Mouse (Mus musculus) intestine, postnatal 0 days (tissue): ENCODE measurements around the gene Papola. TPM values are rescaled to one million over a fixed set of nuclear protein-coding genes. Genes with fewer than 3 reads are reported as not detected.

Experiments used
- ATAC-seq: fragments of 200-750 bp; cut with Nextera tagmentation; 2 replicates; pipeline ENCODE4 v1.8.0; 2017; ENCODE audit warnings: mild to moderate bottlenecking, moderate TSS enrichment, moderate library complexity
- H3K27ac ChIP-seq: fragments of 300-500 bp; sonication (generic); 2 replicates; pipeline ENCODE4 v1.5.1; 2014; ENCODE audit warnings: mild to moderate bottlenecking, low read depth, low read length, moderate library complexity
- H3K27me3 ChIP-seq: fragments of 300-500 bp; sonication (generic); replicated peaks from 2 replicates; pipeline ENCODE4 v1.6.1; 2014; ENCODE audit warnings: low read length, mixed read lengths; ENCODE audit not compliant: control insufficient read depth, insufficient read depth
- H3K36me3 ChIP-seq: fragments of 300-500 bp; sonication (generic); 2 replicates; pipeline ENCODE4 v1.6.1; 2014; ENCODE audit warnings: mild to moderate bottlenecking, moderate library complexity; ENCODE audit not compliant: control insufficient read depth, insufficient read depth
- H3K4me1 ChIP-seq: fragments of 300-500 bp; sonication (generic); replicated peaks from 2 replicates; pipeline ENCODE4 v1.6.1; 2014; ENCODE audit warnings: antibody characterized with exemption, low read length, mixed read lengths; ENCODE audit not compliant: control insufficient read depth, insufficient read depth
- H3K4me2 ChIP-seq: fragments of 300-500 bp; sonication (generic); replicated peaks from 2 replicates; pipeline ENCODE4 v1.6.1; 2014; ENCODE audit warnings: low read depth, mild to moderate bottlenecking, moderate library complexity
- H3K4me3 ChIP-seq: fragments of 300-500 bp; sonication (generic); 2 replicates; pipeline ENCODE4 v1.5.1; 2014; ENCODE audit warnings: low read depth, low read length
- H3K9ac ChIP-seq: fragments of 300-500 bp; sonication (generic); 2 replicates; pipeline ENCODE4 v1.6.1; 2014; ENCODE audit warnings: mild to moderate bottlenecking, low read depth, low read length
- H3K9me3 ChIP-seq: fragments of 300-500 bp; sonication (generic); 2 replicates; pipeline ENCODE4 v1.6.1; 2016; ENCODE audit warnings: mixed run types; ENCODE audit not compliant: control insufficient read depth
- CTCF ChIP-seq: sonication (generic); IDR thresholded peaks from 2 replicates; pipeline ENCODE4 v1.5.1; 2016; ENCODE audit warnings: low read depth, mild to moderate bottlenecking, control low read depth, antibody characterized with exemption, moderate library complexity
- WGBS: fragments of 180-500 bp; shearing (Covaris S2); extraction: QIAGEN DNeasy Blood & Tissue Kit; methylation state at CpG from one replicate; pipeline ENCODE4 v1.1.7; 2014; 5-methylcytosine and 5-hydroxymethylcytosine counted together
- polyA plus RNA-seq: library from polyadenylated mRNA; unstranded; fragments of >200 nt; fragmentation: Nextera tagmentation; extraction: Ambion mirVana; gene quantifications from 2 replicates; pipeline ENCODE4 v1.2.1, GENCODE M21; 2015

The Papola gene
- polyA plus RNA-seq, 1 experiment from 2014 or later: 101 TPM

DNA sequence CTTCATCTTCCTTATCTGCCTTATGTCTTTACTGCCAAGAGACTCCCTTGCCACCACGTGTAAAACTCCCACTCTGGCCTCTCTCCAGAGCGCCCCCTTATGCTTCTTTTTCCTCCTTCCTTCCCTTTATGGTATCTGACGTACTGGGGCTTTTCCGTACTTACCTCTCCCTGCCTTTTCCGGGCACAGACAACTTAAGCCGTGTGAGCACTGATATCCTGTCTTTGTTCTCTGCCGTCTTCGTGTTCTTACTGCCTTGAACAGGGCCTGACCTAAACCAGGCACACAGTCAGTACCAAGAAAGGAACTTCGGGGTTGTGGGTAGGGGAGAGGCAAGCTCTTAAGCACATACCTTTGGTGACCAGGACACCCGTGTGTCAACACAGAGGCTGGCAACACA is 14.8 kb upstream of the Papola start:
- Histone ChIP-seq H3K4me3 (no peak overlapping the region), H3K27me3 (no peaks in the 10 kb centered on the region), H3K9ac (no peak overlapping the region), H3K4me1 (no peaks in the 10 kb centered on the region), H3K4me2 (no peak overlapping the region), H3K9me3 (no peaks in the 10 kb centered on the region), H3K27ac (no peak overlapping the region), H3K36me3 (no peaks in the 10 kb centered on the region)
- WGBS: 57% methylated on average over 10 of the region's 10 CpGs
- TF ChIP-seq CTCF: 0 out of 2 replicates have a peak, but pooled peaks have one; percentile 9
- no peak for ATAC-seq

DNA sequence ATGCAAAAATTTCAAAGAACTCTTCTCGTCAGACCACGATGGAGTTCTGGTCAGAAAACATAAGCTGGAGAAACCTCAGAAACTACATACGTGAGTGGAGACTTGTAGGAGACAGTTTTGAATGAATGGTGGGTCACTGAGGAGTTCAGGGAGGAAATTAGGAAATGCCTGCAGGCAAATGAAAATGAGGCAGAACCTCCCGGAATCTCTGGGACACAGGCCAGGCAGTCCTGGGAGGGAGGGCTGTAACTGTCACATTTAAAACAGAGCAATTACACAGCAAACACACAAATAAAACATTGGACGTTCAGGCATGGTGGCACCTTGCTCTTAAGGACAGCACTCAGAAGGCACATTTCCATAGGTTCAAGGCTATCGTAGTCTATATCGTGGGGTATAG is 9.6 kb upstream of the Papola start:
- Histone ChIP-seq H3K4me1 (no peaks in the 10 kb centered on the region), H3K9ac (no peak overlapping the region), H3K36me3 (no peaks in the 10 kb centered on the region), H3K27me3 (no peaks in the 10 kb centered on the region), H3K27ac (no peak overlapping the region), H3K9me3 (no peaks in the 10 kb centered on the region), H3K4me2 (no peak overlapping the region), H3K4me3 (no peak overlapping the region)
- ATAC-seq: no peak
- WGBS: 68% methylated on average over 7 of the region's 7 CpGs
- TF ChIP-seq CTCF: no peak

DNA sequence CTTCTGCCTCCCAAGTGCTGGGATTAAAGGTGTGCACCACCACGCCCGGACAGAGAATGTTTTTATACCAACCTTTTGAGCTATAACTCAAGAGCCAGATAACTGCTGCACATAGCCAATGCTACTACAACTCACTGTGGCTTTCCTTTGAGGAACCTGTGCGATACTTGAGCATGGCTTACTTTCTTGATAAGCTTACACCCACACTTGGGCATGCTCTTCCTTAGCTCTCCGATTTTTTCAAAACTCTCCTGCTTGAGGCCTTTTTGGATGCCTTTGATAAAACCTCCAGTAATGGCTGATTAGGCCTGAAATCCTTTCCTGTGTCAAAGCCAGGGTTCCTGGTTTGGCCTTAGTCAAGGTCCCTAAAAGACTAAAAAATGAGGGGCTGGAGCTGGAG is 6.8 kb upstream of the Papola start:
- WGBS: 91% methylated on average over 4 of the region's 4 CpGs
- Histone ChIP-seq H3K9me3 (no peaks in the 10 kb centered on the region), H3K36me3 (no peaks in the 10 kb centered on the region), H3K27ac (no peak overlapping the region), H3K27me3 (no peaks in the 10 kb centered on the region), H3K4me2 (no peak overlapping the region), H3K4me3 (no peak overlapping the region), H3K4me1 (no peaks in the 10 kb centered on the region), H3K9ac (no peak overlapping the region)
- ATAC-seq: no peak
- TF ChIP-seq CTCF: no peak

GRCm38 (mm10) chr12:105785000-105785774 is 693 bp downstream of the Papola start:
- H3K27me3 ChIP-seq: no peaks in the 10 kb centered on the region
- no peaks in the 10 kb centered on the region for H3K36me3 ChIP-seq
- peak; percentile 65 for ATAC-seq
- peak overlapping the region; percentile 99 for H3K27ac ChIP-seq
- peak overlapping the region; percentile 98 for H3K9ac ChIP-seq
- H3K4me1 ChIP-seq: 0 out of 2 replicates have a peak, but pooled peaks cover 3% of the 10 kb centered on the region
- no peak for TF ChIP-seq CTCF
- peak overlapping the region; percentile 93 for H3K4me3 ChIP-seq
- WGBS: under 1% methylated on average over 32 of the region's 53 CpGs
- peak overlapping the region; percentile 81 for H3K4me2 ChIP-seq
- no peaks in the 10 kb centered on the region for H3K9me3 ChIP-seq

- H3K4me3 ChIP-seq: peak overlapping the region; percentile 93
- H3K27me3 ChIP-seq: no peaks in the 10 kb centered on the region
- no peak for TF ChIP-seq CTCF
- no peaks in the 10 kb centered on the region for H3K36me3 ChIP-seq
- H3K4me2 ChIP-seq: peak overlapping the region; percentile 81
- peak overlapping the region; percentile 99; the same call in 1 of the 2 replicates for H3K27ac ChIP-seq
- H3K4me1 ChIP-seq: 0 out of 2 replicates have a peak, but pooled peaks cover 3% of the 10 kb centered on the region
- H3K9me3 ChIP-seq: no peaks in the 10 kb centered on the region
- H3K9ac ChIP-seq: peak overlapping the region; percentile 98; the same call in 1 of the 2 replicates
- WGBS: 42% methylated on average over 1 of the region's 1 CpGs
- ATAC-seq: no peak
These were observed 1.6 kb downstream of the Papola start for GRCm38 (mm10) chr12:105786113-105786512.

GRCm38 (mm10) chr12:105787626-105788025 is 3.1 kb downstream of the Papola start:
- H3K4me1 ChIP-seq: 0 out of 2 replicates have a peak, but pooled peaks cover 3% of the 10 kb centered on the region
- no peak for ATAC-seq
- WGBS: 91% methylated on average over 2 of the region's 2 CpGs
- no peak overlapping the region for H3K27ac ChIP-seq
- no peak overlapping the region for H3K9ac ChIP-seq
- H3K36me3 ChIP-seq: no peaks in the 10 kb centered on the region
- H3K4me2 ChIP-seq: no peak overlapping the region
- no peaks in the 10 kb centered on the region for H3K9me3 ChIP-seq
- H3K27me3 ChIP-seq: no peaks in the 10 kb centered on the region
- TF ChIP-seq CTCF: no peak
- no peak overlapping the region for H3K4me3 ChIP-seq
